Mouse (Mus musculus) olfactory bulb, adult 2 months (tissue): ENCODE results near the gene Vgll4. TPM values are rescaled to one million over a fixed set of nuclear protein-coding genes. Genes with fewer than 3 reads are reported as not detected.
"Not testable (repeated sequence)": the region's sequence is repeated elsewhere in the genome, so short reads cannot be mapped to it uniquely, and the experiment has no call there.

Experiments
- H3K27ac ChIP-seq: fragments of 200-500 bp; 2 replicates; pipeline ENCODE4 v1.5.1; 2012; ENCODE audit warnings: low read depth, low read length; ENCODE audit not compliant: insufficient read depth
- H3K4me1 ChIP-seq: fragments of 200-500 bp; 2 replicates; pipeline ENCODE4 v1.6.1; 2012; ENCODE audit warnings: low read length; ENCODE audit not compliant: control insufficient read depth, insufficient read depth
- H3K4me3 ChIP-seq: fragments of 200-500 bp; 2 replicates; pipeline ENCODE4 v1.5.1; 2012; ENCODE audit warnings: mild to moderate bottlenecking, low read depth, low read length, moderate library complexity; ENCODE audit not compliant: insufficient read depth
- CTCF ChIP-seq: fragments of 200-500 bp; IDR thresholded peaks from 2 replicates; pipeline ENCODE4 v1.5.1; 2012; ENCODE audit warnings: low read depth, mild to moderate bottlenecking, low read length, moderate library complexity; ENCODE audit not compliant: insufficient read depth
- POLR2A ChIP-seq: fragments of 200-500 bp; IDR thresholded peaks from 2 replicates; pipeline ENCODE4 v1.6.1; 2012; ENCODE audit warnings: mild to moderate bottlenecking, low read depth, low read length, moderate library complexity; ENCODE audit not compliant: insufficient read depth
- WGBS: fragments of 180-500 bp; shearing (Covaris S2); methylation state at CpG from one replicate; pipeline ENCODE4 v1.1.7; 2018; 5-methylcytosine and 5-hydroxymethylcytosine counted together
- polyA plus RNA-seq: library from polyadenylated mRNA; stranded (reverse); fragments of >200 nt; gene quantifications from 2 replicates; pipeline ENCODE4 v1.2.4, GENCODE M21; 2012; ENCODE audit warnings: low replicate concordance; ENCODE audit not compliant: missing spikeins, insufficient read depth, insufficient read length

Gene Vgll4
- polyA plus RNA-seq, 1 experiment = not detected

DNA sequence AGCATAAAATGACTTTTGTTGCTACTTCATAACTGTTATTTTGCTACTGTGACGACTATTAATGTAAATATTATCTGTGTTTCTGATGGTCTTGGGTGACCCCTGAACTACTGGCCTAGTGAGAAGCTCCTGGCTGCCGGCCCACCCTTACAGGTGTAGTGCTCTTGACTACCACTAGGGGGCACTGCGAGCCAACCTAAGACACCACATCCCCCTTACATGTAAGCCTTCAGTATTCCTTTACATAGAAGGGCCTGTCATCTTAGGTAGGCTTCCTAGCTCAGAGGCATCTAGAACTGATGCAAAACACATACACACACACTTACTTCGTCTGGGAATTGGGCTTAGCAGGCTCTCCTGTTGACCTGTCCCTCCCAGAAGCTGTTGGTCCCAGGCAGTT, 41.3 kb downstream of the Vgll4 start:
- TF ChIP-seq POLR2A (no peak), CTCF (peak; percentile 45; the same call in 1 of the 2 replicates)
- H3K4me3 ChIP-seq = no peak overlapping the region
- WGBS = 6% methylated on average over 4 of the region's 4 CpGs
- peaks cover 24% of the 10 kb centered on the region for H3K4me1 ChIP-seq
- H3K27ac ChIP-seq = no peak overlapping the region

DNA sequence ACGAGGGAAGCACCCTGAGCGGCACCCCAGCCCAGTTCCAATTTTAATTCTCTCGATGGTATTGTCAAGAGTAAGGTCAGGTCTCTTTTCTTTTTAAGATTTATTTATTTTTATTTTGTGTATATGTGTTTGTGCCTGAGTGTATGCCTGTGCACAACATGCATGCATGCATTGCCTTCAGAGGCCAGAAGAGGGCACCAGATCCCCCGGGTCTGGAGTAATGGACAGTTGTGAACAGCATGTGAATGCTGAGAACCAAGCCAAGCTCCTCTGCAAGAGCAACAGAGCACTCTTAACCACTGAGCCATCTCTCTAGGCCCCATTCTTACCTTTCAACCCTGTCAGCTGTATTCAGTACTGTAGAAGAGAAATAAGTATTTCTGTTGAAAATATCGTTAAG, 42.4 kb downstream of the Vgll4 start:
- TF ChIP-seq CTCF (no peak), POLR2A (no peak)
- WGBS = 88% methylated on average over 5 of the region's 5 CpGs
- H3K27ac ChIP-seq = no peak overlapping the region
- H3K4me1 ChIP-seq = peaks cover 21% of the 10 kb centered on the region
- no peak overlapping the region for H3K4me3 ChIP-seq

DNA sequence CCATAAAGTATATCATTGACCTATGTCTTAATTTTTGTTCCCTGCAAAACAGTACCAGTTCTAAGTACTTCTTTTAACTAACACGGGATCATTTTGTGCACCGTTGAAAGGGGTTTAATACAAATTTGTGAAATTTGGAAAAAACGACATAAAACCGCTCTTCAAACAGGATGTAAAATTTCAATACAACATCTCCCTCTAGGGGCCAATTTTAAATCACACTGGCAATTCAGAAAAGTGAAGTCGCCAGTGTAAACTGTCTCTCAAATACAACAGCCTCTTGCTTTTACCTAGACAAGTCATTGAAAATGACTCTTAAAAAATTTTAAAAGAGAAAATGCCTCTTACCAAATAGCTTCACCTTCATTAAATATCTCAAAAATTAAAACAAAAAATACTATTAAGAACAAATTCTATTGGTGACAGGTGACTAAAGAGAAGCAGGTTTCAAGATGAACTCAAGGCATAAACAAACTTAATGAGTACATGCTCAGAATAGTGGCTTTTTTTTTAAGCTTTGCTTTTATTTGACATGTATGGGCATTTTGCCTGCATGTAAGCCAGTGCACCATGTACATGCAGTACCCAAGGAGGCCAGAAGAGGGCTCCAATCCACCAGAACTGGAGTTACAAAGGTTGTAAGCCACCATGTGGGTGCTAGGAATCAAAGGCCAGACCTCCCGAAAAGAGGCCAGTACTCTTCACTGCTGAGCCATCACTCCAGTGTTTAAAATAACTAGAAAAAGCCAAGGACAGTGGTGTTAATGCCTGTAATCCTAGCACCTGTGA, 43.2 kb downstream of the Vgll4 start:
- Histone ChIP-seq H3K27ac (no peak overlapping the region), H3K4me3 (no peak overlapping the region), H3K4me1 (peaks cover 20% of the 10 kb centered on the region)
- TF ChIP-seq POLR2A (no peak), CTCF (no peak)
- 16% methylated on average over 6 of the region's 6 CpGs for WGBS

DNA sequence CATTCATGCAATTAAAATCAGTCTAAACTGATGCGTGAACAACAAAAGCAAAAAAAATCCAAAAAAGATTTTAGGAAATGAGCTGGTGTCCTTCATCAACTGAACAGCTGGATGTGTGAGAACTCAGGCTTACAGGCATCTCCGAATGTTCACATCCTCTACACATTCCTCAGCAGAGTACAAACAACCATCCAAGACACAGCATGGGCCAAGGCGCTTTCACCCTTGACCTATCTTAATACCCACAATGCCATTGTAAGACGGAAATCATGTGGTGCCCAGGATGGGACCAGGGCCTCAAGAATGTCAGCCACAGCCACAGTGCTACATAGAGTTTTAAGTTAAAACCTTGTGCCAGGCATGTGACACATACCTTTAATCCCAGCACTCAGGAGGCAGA, 44.6 kb downstream of the Vgll4 start:
- 81% methylated on average over 4 of the region's 4 CpGs for WGBS
- H3K27ac ChIP-seq = no peak overlapping the region
- peaks cover 9% of the 10 kb centered on the region for H3K4me1 ChIP-seq
- H3K4me3 ChIP-seq = no peak overlapping the region
- TF ChIP-seq CTCF (no peak), POLR2A (no peak)

DNA sequence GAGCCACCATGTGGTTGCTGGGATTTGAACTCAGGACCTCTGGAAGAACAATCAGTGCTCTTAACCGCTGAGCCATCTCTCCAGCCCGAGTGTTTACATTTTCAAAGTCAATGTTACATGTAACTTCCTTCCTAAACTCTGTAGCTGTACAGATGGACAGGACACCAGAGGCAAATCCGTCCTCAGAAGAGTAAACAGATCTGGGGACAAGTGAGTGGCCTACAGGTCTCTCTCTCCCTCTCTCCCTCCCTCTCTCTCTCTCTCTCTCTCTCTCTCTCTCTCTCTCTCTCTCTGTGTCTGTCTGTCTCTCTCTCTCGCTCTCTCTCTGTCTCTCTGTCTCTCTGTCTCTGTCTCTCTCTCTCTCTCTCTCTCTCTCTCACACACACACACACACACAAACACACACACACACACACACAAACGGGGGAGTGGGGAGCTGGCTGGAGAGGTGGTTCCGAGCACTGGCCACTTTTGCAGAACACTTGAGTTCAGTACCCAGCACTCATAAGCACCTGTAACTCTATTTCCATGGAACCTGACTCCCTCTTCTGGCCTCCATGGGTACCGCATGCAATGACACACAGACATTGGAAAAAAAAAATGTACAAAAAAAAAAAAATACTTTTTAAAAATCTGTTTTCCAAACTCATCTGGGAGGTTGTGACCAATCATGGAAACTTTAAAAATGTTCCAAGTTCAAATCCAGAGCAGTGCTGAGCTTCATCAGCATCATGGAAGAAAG, 47.3 kb downstream of the Vgll4 start:
- not testable (repeated sequence) for H3K27ac ChIP-seq, H3K4me3 ChIP-seq
- peaks cover 20% of the 10 kb centered on the region for H3K4me1 ChIP-seq
- 88% methylated on average over 7 of the region's 7 CpGs for WGBS

DNA sequence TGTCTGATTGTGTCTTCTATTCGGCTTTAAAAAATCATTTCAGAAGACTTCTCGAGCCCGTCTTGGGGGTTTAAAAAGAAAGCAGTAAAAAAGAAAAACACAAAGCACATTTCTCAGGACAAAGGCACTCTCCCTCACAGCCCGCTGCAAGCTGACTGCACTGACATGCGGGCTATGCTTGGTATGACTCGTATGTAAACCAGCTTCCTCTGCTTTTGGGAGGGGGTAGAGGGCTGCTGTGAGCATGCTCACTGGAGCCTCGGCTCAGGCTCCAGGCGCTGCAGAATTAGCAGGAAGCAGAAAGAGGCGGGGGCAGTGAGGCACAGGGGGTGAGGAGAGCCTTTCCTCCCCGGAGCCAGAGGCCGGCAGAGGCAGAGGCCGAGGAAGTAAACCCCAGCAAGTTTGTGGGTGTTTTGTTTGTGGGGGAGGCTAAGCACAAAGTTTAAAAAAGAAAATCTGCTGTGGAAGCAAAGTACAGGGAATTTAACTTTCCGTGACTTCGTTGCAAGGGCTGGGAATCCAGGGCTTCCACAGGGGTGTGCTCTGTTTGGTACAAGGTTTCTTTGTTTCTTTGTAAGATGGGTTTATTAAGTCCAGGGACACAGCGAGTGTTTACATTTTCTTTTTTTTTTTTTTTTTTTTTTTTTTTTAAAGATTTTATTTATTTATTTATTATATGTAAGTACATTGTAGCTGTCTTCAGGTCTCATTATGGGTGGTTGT, 48.0 kb downstream of the Vgll4 start:
- Histone ChIP-seq H3K4me3 (peak overlapping the region; percentile 41), H3K27ac (peak overlapping the region; percentile 59), H3K4me1 (peaks cover 26% of the 10 kb centered on the region)
- 2% methylated on average over 15 of the region's 15 CpGs for WGBS
- no peak for TF ChIP-seq CTCF
- peak; percentile 47; the same call in 1 of the 2 replicates for TF ChIP-seq POLR2A

DNA sequence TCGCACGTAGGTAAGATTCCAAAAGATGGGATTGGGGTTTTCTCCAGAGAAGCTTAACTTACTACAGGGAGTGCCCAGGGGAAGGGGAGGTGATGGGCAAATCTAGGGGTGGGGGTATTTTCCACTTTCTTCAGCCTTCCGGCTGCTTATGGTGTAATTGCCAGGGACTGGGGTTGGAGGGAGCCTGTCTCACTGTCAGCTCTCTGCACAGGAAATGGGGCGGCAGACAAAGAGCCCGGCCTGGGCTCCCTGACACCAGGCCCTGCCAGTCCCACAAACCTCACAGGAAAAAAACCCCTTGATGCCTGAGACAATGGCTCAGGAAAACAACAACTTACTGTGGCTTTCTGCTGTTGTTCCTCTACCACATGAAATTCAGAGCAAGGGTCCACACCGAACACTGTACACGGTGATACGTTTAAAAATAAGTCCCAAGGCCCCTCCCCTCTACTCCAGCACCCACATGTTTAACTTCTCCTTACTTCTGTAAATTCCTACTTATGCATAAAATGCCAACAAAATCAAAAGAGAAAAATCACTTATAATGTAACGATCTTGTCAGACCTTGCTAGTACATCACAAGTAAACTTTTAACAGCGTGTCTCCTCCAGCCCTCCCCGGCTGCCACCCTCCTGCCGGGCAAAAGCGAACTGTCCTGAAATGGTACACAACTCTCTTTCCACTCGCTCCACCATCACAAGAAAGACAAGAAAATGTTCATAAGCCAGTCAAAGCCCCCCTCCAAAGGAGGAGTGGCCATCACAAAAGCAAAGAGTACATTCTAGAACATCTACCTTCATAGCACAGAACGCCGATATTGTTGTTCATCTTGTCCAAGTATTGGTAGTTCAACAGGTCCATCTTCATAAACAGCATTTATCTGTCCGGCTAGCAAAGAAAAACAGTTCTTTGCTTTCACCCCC, 49.0 kb downstream of the Vgll4 start:
- Histone ChIP-seq H3K4me1 (peaks cover 34% of the 10 kb centered on the region), H3K27ac (peak overlapping the region; percentile 63), H3K4me3 (peak overlapping the region; percentile 56)
- TF ChIP-seq POLR2A = no peak
- 12% methylated on average over 17 of the region's 17 CpGs for WGBS

DNA sequence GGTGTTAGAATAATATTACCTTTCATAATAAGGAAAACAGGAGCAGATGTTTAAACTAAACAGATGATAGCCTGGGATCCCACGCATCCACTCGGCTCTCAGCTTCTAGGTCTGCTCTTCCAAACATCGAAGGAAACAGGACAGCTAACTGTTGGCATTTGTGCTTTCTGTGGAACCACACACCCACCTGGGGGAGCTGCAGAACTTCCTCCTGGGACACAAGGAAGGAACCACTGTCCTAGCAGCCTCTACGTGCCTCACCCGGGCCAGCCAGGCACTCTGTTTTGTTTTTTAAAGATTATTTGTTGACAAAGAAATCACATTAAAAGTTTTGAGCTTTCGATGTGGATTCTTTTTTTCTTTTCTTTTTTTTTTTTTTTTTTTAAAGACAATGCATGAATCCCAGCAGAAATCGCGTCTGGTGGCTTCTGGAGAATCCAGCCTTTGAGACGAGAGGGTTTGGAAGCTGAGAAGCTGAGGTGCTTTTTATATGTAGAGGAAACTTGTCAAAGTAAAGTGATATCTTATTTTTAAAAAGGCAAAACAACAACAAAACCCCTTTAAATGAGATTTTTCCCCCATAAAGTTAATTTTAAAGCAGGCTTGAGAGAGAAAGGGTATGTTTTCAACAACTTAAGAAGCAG, 50.0 kb downstream of the Vgll4 start:
- H3K27ac ChIP-seq = peak overlapping the region; percentile 63; the same call in 1 of the 2 replicates
- H3K4me1 ChIP-seq = peaks cover 44% of the 10 kb centered on the region
- peak overlapping the region; percentile 56 for H3K4me3 ChIP-seq
- 12% methylated on average over 9 of the region's 9 CpGs for WGBS
- no peak for TF ChIP-seq POLR2A
- TF ChIP-seq CTCF = no peak
